Mouse (Mus musculus) MEL (cell line): Measurements from ENCODE around the gene Map6.

Source experiments
- CHD1 ChIP-seq: IDR thresholded peaks from 2 replicates; pipeline ENCODE4 v1.6.1; 2012; ENCODE audit warnings: low read depth, mild to moderate bottlenecking, inconsistent platforms, low read length, improper control_type of control experiment
- CTCF ChIP-seq, 3 experiments: IDR thresholded peaks in 2 of 3; conservative IDR thresholded peaks in 1 of 3; 2 replicates each; pipeline ENCODE4 v1.5.1; 2011 to 2012; ENCODE audit warnings: low read length in 3 of 3, low read depth in 2 of 3, mild to moderate bottlenecking in 2 of 3, improper control_type of control experiment in 1 of 3, inconsistent platforms in 1 of 3, mixed read lengths in 1 of 3, moderate library complexity in 1 of 3; ENCODE audit not compliant: control insufficient read depth in 1 of 3, insufficient read depth in 1 of 3, poor library complexity in 1 of 3, severe bottlenecking in 1 of 3
- GATA1 ChIP-seq: IDR thresholded peaks from 2 replicates; pipeline ENCODE4 v1.6.1; 2011; ENCODE audit warnings: low read depth, low read length, improper control_type of control experiment
- MAX ChIP-seq: IDR thresholded peaks from 2 replicates; pipeline ENCODE4 v1.6.1; 2011; ENCODE audit warnings: low read length, improper control_type of control experiment
- MYC ChIP-seq: IDR thresholded peaks from 2 replicates; pipeline ENCODE4 v1.6.1; 2011; ENCODE audit warnings: low read depth, mild to moderate bottlenecking, low read length, improper control_type of control experiment, moderate library complexity
- POLR2A ChIP-seq, 2 experiments: IDR thresholded peaks; 2 replicates each; pipeline ENCODE4 v1.6.1; 2011 to 2012; ENCODE audit warnings: low read length in 2 of 2, mild to moderate bottlenecking in 2 of 2, control low read depth in 1 of 2, improper control_type of control experiment in 1 of 2, low read depth in 1 of 2, moderate library complexity in 1 of 2; ENCODE audit not compliant: control insufficient read depth in 1 of 2, insufficient read depth in 1 of 2, poor library complexity in 1 of 2

- TF ChIP-seq POLR2A (IDR thresholded peaks at IDR 0.05; ENCODE audit: control insufficient read depth in 1 of 2, insufficient read depth in 1 of 2, low read depth in 1 of 2, low read length in 2 of 2, poor library complexity in 1 of 2) (no peak), CTCF (IDR thresholded peaks at IDR 0.05 in 2 of 3, conservative IDR thresholded peaks at IDR 0.05 in 1 of 3; ENCODE audit: control insufficient read depth in 1 of 3, insufficient read depth in 1 of 3, low read depth in 2 of 3, low read length in 3 of 3, poor library complexity in 1 of 3, severe bottlenecking in 1 of 3) (no peak), CHD1 (no peak), MYC (no peak), GATA1 (no peak), MAX (no peak)
Measured at GRCm38 (mm10) chr7:99320524-99320923, 53.3 kb downstream of the Map6 start.
